Mouse (Mus musculus) small intestine, adult 2 months (tissue): ENCODE results near the gene Fam45a.

Experiments
- CTCF ChIP-seq: fragments of 200-500 bp; IDR thresholded peaks from 2 replicates; pipeline ENCODE4 v1.5.1; 2012; ENCODE audit warnings: low read depth, mild to moderate bottlenecking, control low read depth, inconsistent platforms, low read length, moderate library complexity, mixed read lengths; ENCODE audit not compliant: insufficient replicate concordance, insufficient read length; ENCODE audit errors: extremely low read depth
- POLR2A ChIP-seq: fragments of 200-500 bp; IDR thresholded peaks from 2 replicates; pipeline ENCODE4 v1.6.1; 2012; ENCODE audit warnings: low read depth, mild to moderate bottlenecking, control low read depth, inconsistent platforms, low read length, moderate library complexity

GRCm38 (mm10) chr19:60804903-60805302 lies 6.5 kb upstream of the Fam45a start:
- TF ChIP-seq CTCF (no peak), POLR2A (no peak)
